Mouse (Mus musculus) heart, adult 2 months (tissue): ENCODE results near the gene Adora2b.

ENCODE experiments used
- CTCF ChIP-seq: fragments of 200-600 bp; IDR thresholded peaks from 2 replicates; pipeline ENCODE4 v1.8.1; 2022; ENCODE audit warnings: antibody characterized with exemption, mild to moderate bottlenecking, moderate library complexity
- EP300 ChIP-seq: fragments of 200-500 bp; IDR thresholded peaks from 2 replicates; pipeline ENCODE4 v1.6.1; 2011; ENCODE audit warnings: low read depth, low read length, control low read depth; ENCODE audit not compliant: insufficient read depth

DNA sequence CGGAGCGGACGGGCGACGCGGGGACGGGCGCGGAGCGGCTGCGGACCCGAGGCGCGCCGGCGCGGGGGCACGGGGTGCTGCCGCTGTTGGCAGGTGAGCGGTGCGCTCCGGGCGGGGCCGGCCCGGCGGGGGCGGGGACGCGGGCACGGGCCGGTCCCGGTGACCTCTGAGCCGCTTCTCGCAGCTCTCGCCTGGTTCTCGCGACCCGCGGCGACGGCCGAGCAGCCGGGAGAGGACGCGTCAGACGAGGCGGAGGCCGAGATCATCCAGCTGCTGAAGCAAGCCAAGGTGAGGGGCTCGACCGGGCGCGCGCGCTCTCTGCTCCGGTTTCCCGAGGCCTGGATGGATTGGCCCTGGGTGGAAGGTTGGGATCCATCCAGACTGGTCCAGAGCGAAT lies 32.8 kb downstream of the Adora2b start:
- no peak for TF ChIP-seq CTCF
- no peak for TF ChIP-seq EP300
